Mouse (Mus musculus) intestine, postnatal 0 days (tissue): ENCODE measurements around the gene F12. TPM values are rescaled to one million over a fixed set of nuclear protein-coding genes. Genes with fewer than 3 reads are reported as not detected.

Source experiments
- ATAC-seq: fragments of 200-750 bp; cut with Nextera tagmentation; 2 replicates; pipeline ENCODE4 v1.8.0; 2017; ENCODE audit warnings: mild to moderate bottlenecking, moderate TSS enrichment, moderate library complexity
- H3K27ac ChIP-seq: fragments of 300-500 bp; sonication (generic); 2 replicates; pipeline ENCODE4 v1.5.1; 2014; ENCODE audit warnings: mild to moderate bottlenecking, low read depth, low read length, moderate library complexity
- H3K27me3 ChIP-seq: fragments of 300-500 bp; sonication (generic); replicated peaks from 2 replicates; pipeline ENCODE4 v1.6.1; 2014; ENCODE audit warnings: low read length, mixed read lengths; ENCODE audit not compliant: control insufficient read depth, insufficient read depth
- H3K36me3 ChIP-seq: fragments of 300-500 bp; sonication (generic); 2 replicates; pipeline ENCODE4 v1.6.1; 2014; ENCODE audit warnings: mild to moderate bottlenecking, moderate library complexity; ENCODE audit not compliant: control insufficient read depth, insufficient read depth
- H3K4me1 ChIP-seq: fragments of 300-500 bp; sonication (generic); replicated peaks from 2 replicates; pipeline ENCODE4 v1.6.1; 2014; ENCODE audit warnings: antibody characterized with exemption, low read length, mixed read lengths; ENCODE audit not compliant: control insufficient read depth, insufficient read depth
- H3K4me2 ChIP-seq: fragments of 300-500 bp; sonication (generic); replicated peaks from 2 replicates; pipeline ENCODE4 v1.6.1; 2014; ENCODE audit warnings: low read depth, mild to moderate bottlenecking, moderate library complexity
- H3K4me3 ChIP-seq: fragments of 300-500 bp; sonication (generic); 2 replicates; pipeline ENCODE4 v1.5.1; 2014; ENCODE audit warnings: low read depth, low read length
- H3K9ac ChIP-seq: fragments of 300-500 bp; sonication (generic); 2 replicates; pipeline ENCODE4 v1.6.1; 2014; ENCODE audit warnings: mild to moderate bottlenecking, low read depth, low read length
- H3K9me3 ChIP-seq: fragments of 300-500 bp; sonication (generic); 2 replicates; pipeline ENCODE4 v1.6.1; 2016; ENCODE audit warnings: mixed run types; ENCODE audit not compliant: control insufficient read depth
- CTCF ChIP-seq: sonication (generic); IDR thresholded peaks from 2 replicates; pipeline ENCODE4 v1.5.1; 2016; ENCODE audit warnings: low read depth, mild to moderate bottlenecking, control low read depth, antibody characterized with exemption, moderate library complexity
- WGBS: fragments of 180-500 bp; shearing (Covaris S2); extraction: QIAGEN DNeasy Blood & Tissue Kit; methylation state at CpG from one replicate; pipeline ENCODE4 v1.1.7; 2014; 5-methylcytosine and 5-hydroxymethylcytosine counted together
- microRNA-seq: library from miRNA; unstranded; fragments of <30 nt; microRNA quantifications from one replicate; pipeline ENCODE4, GENCODE M21; 2016
- polyA plus RNA-seq: library from polyadenylated mRNA; unstranded; fragments of >200 nt; fragmentation: Nextera tagmentation; extraction: Ambion mirVana; gene quantifications from 2 replicates; pipeline ENCODE4 v1.2.1, GENCODE M21; 2015

Gene F12
- polyA plus RNA-seq, 1 experiment from 2014 or later = 1.2 TPM

DNA sequence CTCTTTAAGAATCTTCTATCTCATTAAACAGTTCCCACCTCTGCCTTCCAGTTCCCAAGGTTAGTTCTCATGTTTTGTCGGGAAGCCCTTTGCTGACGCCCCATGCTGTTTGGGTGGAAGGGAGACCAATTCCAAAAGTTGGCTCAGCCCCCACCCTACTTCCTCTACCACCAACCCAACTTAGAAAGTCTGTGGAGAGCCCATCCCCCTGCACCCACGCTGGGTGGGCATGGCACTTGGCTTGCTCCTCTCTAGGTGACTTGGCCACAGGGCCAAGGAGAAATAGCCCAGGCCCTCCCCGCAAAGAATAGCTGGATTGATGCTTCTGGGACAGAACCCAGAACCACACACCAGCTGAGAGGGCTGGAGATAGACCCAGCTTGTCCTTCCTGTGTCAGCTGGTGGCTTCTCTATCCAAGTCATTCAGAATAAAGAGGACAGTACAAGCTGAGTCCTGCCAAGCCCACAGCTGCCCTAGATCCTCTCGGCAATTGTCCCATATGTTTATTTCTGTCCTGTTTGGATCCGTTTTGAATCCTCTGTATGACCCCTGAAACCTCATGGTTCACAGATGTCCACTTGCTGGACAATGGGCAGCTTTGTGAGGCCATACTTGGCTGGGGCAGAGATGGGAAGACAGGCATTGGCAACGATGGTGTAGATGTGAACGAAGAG lies 55.4 kb downstream of the F12 start:
- Histone ChIP-seq H3K9ac (no peak overlapping the region), H3K9me3 (no peaks in the 10 kb centered on the region), H3K36me3 (no peaks in the 10 kb centered on the region), H3K4me2 (no peak overlapping the region), H3K27ac (no peak overlapping the region), H3K4me3 (no peak overlapping the region), H3K4me1 (peaks cover 10% of the 10 kb centered on the region; the same call in 1 of the 2 replicates), H3K27me3 (no peaks in the 10 kb centered on the region)
- WGBS = 61% methylated on average over 8 of the region's 8 CpGs
- ATAC-seq = no peak
- no peak for TF ChIP-seq CTCF

DNA sequence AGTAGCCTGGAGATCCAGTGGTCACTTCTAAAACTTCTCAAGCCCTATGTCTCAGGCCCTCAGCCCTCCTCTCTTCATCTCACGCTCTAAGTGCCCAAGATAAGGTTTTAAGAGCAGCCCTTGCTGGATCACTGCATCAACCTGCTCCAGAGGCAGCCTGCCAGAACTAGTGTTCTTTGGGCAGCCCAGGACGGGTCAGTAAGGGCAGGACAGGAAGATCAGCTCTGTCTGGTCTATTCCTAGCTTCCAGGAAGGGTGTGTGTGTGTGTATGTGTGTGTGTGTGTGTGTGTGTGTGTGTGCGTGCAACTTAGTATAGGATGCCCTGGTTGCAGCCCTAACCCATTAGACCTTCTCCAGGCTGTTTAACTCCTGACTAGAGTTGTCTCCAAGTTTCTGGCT lies 56.4 kb downstream of the F12 start:
- WGBS = 59% methylated on average over 3 of the region's 3 CpGs
- Histone ChIP-seq H3K27ac (no peak overlapping the region), H3K27me3 (no peaks in the 10 kb centered on the region), H3K9ac (no peak overlapping the region), H3K4me1 (peaks cover 10% of the 10 kb centered on the region; the same call in 1 of the 2 replicates), H3K4me2 (no peak overlapping the region), H3K36me3 (no peaks in the 10 kb centered on the region), H3K9me3 (no peaks in the 10 kb centered on the region), H3K4me3 (no peak overlapping the region)
- no peak for TF ChIP-seq CTCF
- ATAC-seq = no peak

DNA sequence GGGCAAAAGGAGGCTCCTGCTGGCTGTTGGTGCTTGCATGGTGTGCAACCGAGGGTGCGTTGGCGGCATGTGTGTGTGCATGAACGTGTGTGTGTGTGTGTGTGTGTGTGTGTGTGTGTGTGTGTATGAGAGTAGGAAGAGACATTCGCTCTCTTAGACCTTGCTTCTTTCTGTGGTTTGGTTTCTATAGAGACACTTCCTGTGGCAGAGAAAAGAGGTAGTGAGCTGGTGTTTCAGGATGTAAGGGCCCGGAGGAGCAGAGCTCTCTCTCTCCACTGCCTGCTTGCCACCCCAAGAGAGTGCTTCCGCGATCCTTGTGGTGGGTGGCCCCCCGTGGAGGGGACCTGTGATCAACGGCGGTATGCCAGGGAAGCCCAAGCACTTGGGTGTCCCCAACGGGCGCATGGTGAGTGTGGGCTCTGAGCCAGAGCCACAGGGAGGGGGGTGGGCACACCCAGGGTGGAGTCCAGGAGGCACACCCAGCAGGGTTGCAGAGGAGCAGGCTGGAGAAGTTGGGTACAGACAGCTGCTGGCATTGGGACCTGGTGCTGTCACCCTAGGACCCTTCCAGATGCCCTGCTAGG lies 57.0 kb downstream of the F12 start, which contains the start of gene Rgs14:
Gene Rgs14 (plus strand): TSS at position 202 of the 584 bp plus-strand sequence.
- Histone ChIP-seq H3K27me3 (no peaks in the 10 kb centered on the region), H3K36me3 (no peaks in the 10 kb centered on the region), H3K9me3 (no peaks in the 10 kb centered on the region), H3K9ac (no peak within 1 kb of the TSS), H3K4me2 (0 out of 2 replicates have a peak within 1 kb of the TSS, but pooled peaks have one; percentile 21), H3K4me1 (peaks cover 10% of the 10 kb centered on the region; the same call in 1 of the 2 replicates), H3K27ac (no peak within 1 kb of the TSS), H3K4me3 (no peak within 1 kb of the TSS)
- 51% methylated on average over 13 of the region's 13 CpGs for WGBS
- no peak for ATAC-seq
- no peak for TF ChIP-seq CTCF

DNA sequence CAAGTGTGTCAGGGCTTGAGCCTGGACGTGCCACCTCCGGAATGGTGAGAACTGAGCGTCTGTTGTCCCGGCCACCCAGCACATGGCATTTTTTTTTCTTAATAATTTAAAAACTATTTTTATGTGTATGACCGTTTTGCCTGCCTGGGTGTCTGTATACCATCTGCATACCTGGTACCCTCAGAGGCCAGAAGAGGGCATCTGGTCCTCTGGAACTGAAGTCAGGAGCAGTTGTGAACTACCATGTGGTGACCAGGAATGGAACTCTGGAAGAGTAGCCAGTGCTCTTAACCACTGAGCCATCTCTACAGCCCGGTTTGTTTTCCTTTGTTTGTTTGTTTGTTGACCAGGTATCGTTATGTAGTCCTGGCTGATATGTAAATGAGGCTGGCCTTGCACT lies 58.2 kb downstream of the F12 start:
- no peak overlapping the region for H3K9ac ChIP-seq
- TF ChIP-seq CTCF = peak; percentile 59
- no peak overlapping the region for H3K27ac ChIP-seq
- 73% methylated on average over 7 of the region's 7 CpGs for WGBS
- no peak overlapping the region for H3K4me2 ChIP-seq
- no peaks in the 10 kb centered on the region for H3K27me3 ChIP-seq
- no peaks in the 10 kb centered on the region for H3K36me3 ChIP-seq
- ATAC-seq = no peak
- H3K4me1 ChIP-seq = no peaks in the 10 kb centered on the region
- no peak overlapping the region for H3K4me3 ChIP-seq
- no peaks in the 10 kb centered on the region for H3K9me3 ChIP-seq

Small RNA genes lying within 50 kb of the gene (microRNA-seq; reads per million reads assigned to microRNA genes)
- not detected for gene Mir6943

Other genes starting within 250 kb of the F12 start
- gene Nsd1, start 217.0 kb downstream of the F12 start, polyA plus RNA-seq = 37.4 and 38.0 TPM in 2 replicates
- gene Prelid1, start 106.3 kb downstream of the F12 start, polyA plus RNA-seq = 540 and 567 TPM in 2 replicates
- gene Rab24, start 104.8 kb downstream of the F12 start, polyA plus RNA-seq = 142 and 156 TPM in 2 replicates
- 7.8 and 8.5 TPM in 2 replicates for gene Mxd3, start 97.0 kb downstream of the F12 start, polyA plus RNA-seq
- gene Lman2, start 64.0 kb downstream of the F12 start, polyA plus RNA-seq = 85.3 and 93.0 TPM in 2 replicates
- 1.2 and 1.3 TPM in 2 replicates for gene Rgs14, start 57.1 kb downstream of the F12 start, polyA plus RNA-seq
- gene Slc34a1, start 28.6 kb downstream of the F12 start, polyA plus RNA-seq = 0.04 and 0.16 TPM in 2 replicates
- not detected in 2 replicates for gene Pfn3, start 11.6 kb downstream of the F12 start, polyA plus RNA-seq
- 10.5 and 11.4 TPM in 2 replicates for gene Grk6, start 18.3 kb upstream of the F12 start, polyA plus RNA-seq
- gene Prr7, start 37.5 kb upstream of the F12 start, polyA plus RNA-seq = 0.14 and 0.27 TPM in 2 replicates
- gene Dbn1, start 61.3 kb upstream of the F12 start, polyA plus RNA-seq = 31.3 and 34.8 TPM in 2 replicates
- gene Pdlim7, start 86.9 kb upstream of the F12 start, polyA plus RNA-seq = 131 and 142 TPM in 2 replicates
- gene Dok3, start 102.5 kb upstream of the F12 start, polyA plus RNA-seq = 1.5 and 1.6 TPM in 2 replicates
- 23.2 and 25.8 TPM in 2 replicates for gene Ddx41, start 109.9 kb upstream of the F12 start, polyA plus RNA-seq
- gene Fam193b, start 144.3 kb upstream of the F12 start, polyA plus RNA-seq = 10.3 and 12.3 TPM in 2 replicates
- 57.3 and 63.3 TPM in 2 replicates for gene Tmed9, start 146.9 kb upstream of the F12 start, polyA plus RNA-seq
- 13.9 and 14.3 TPM in 2 replicates for gene B4galt7, start 173.1 kb upstream of the F12 start, polyA plus RNA-seq
- 24.8 and 26.9 TPM in 2 replicates for gene Caml, start 196.2 kb upstream of the F12 start, polyA plus RNA-seq
- gene Ddx46, start 208.2 kb upstream of the F12 start, polyA plus RNA-seq = 15.6 and 16.6 TPM in 2 replicates